Mouse (Mus musculus) forebrain, embryonic 13.5 days (tissue): Measurements from ENCODE around the gene Bpifb6. TPM values are rescaled to one million over a fixed set of nuclear protein-coding genes. Genes with fewer than 3 reads are reported as not detected.

Source experiments
- ATAC-seq: fragments of 200-750 bp; cut with Nextera tagmentation; 2 replicates; pipeline ENCODE4 v1.8.0; 2017
- H3K27ac ChIP-seq: fragments of 300-500 bp; sonication (generic); 2 replicates; pipeline ENCODE4 v1.5.1; 2015; ENCODE audit warnings: inconsistent platforms, mild to moderate bottlenecking, moderate library complexity
- H3K27me3 ChIP-seq: fragments of 300-500 bp; sonication (generic); 2 replicates; pipeline ENCODE4 v1.6.1; 2015; ENCODE audit warnings: mild to moderate bottlenecking, inconsistent platforms
- H3K36me3 ChIP-seq: fragments of 300-500 bp; sonication (generic); 2 replicates; pipeline ENCODE4 v1.6.1; 2015; ENCODE audit warnings: mild to moderate bottlenecking, inconsistent platforms; ENCODE audit not compliant: poor library complexity, severe bottlenecking
- H3K4me1 ChIP-seq: fragments of 300-500 bp; sonication (generic); 2 replicates; pipeline ENCODE4 v1.6.1; 2015; ENCODE audit warnings: inconsistent platforms
- H3K4me2 ChIP-seq: fragments of 300-500 bp; sonication (generic); 2 replicates; pipeline ENCODE4 v1.6.1; 2015; ENCODE audit warnings: inconsistent platforms, mild to moderate bottlenecking, moderate library complexity
- H3K4me3 ChIP-seq: fragments of 300-500 bp; sonication (generic); 2 replicates; pipeline ENCODE4 v1.5.1; 2015; ENCODE audit warnings: mild to moderate bottlenecking, inconsistent platforms
- H3K9ac ChIP-seq: fragments of 300-500 bp; sonication (generic); 2 replicates; pipeline ENCODE4 v1.6.1; 2015; ENCODE audit warnings: mild to moderate bottlenecking, inconsistent platforms
- H3K9me3 ChIP-seq: fragments of 300-500 bp; sonication (generic); replicated peaks from 2 replicates; pipeline ENCODE4 v1.6.1; 2016; ENCODE audit warnings: inconsistent platforms
- WGBS: fragments of 180-500 bp; shearing (Covaris S2); methylation state at CpG from one replicate; pipeline ENCODE4 v1.1.7; 2015; 5-methylcytosine and 5-hydroxymethylcytosine counted together
- polyA plus RNA-seq: library from polyadenylated mRNA; unstranded; fragments of >200 nt; fragmentation: Nextera tagmentation; extraction: Ambion mirVana; gene quantifications from 2 replicates; pipeline ENCODE4 v1.2.1, GENCODE M21; 2015

Bpifb6 gene
- polyA plus RNA-seq, 1 experiment from 2014 or later: not detected

- H3K4me1 ChIP-seq: peaks cover 6% of the 10 kb centered on the region; the same call in 1 of the 2 replicates
- no peak within 1 kb of the TSS for H3K27ac ChIP-seq
- no peaks in the 10 kb centered on the region for H3K9me3 ChIP-seq
- 53% methylated on average over 8 of the region's 8 CpGs for WGBS
- no peaks in the 10 kb centered on the region for H3K27me3 ChIP-seq
- H3K36me3 ChIP-seq: no peaks in the 10 kb centered on the region
- H3K4me2 ChIP-seq: no peak within 1 kb of the TSS
- ATAC-seq: no peak
- no peak within 1 kb of the TSS for H3K4me3 ChIP-seq
- no peak within 1 kb of the TSS for H3K9ac ChIP-seq
Measured at GRCm38 (mm10) chr2:153917930-153918329, 17.7 kb downstream of the Bpifb6 start, which contains the start of gene Bpifb3. Gene Bpifb3 (plus strand): TSS chr2:153918230.

- WGBS: 87% methylated on average over 6 of the region's 6 CpGs
- H3K27ac ChIP-seq: no peak overlapping the region
- H3K4me3 ChIP-seq: no peak overlapping the region
- H3K9me3 ChIP-seq: no peaks in the 10 kb centered on the region
- no peaks in the 10 kb centered on the region for H3K4me1 ChIP-seq
- ATAC-seq: no peak
- no peak overlapping the region for H3K9ac ChIP-seq
- H3K4me2 ChIP-seq: no peak overlapping the region
- H3K36me3 ChIP-seq: no peaks in the 10 kb centered on the region
- H3K27me3 ChIP-seq: no peaks in the 10 kb centered on the region
Measured at GRCm38 (mm10) chr2:153921246-153921645, 21.1 kb downstream of the Bpifb6 start.

GRCm38 (mm10) chr2:153929871-153930413 lies 29.8 kb downstream of the Bpifb6 start:
- no peak overlapping the region for H3K27ac ChIP-seq
- no peaks in the 10 kb centered on the region for H3K36me3 ChIP-seq
- H3K4me2 ChIP-seq: no peak overlapping the region
- 42% methylated on average over 3 of the region's 3 CpGs for WGBS
- no peaks in the 10 kb centered on the region for H3K27me3 ChIP-seq
- H3K9ac ChIP-seq: no peak overlapping the region
- H3K4me3 ChIP-seq: no peak overlapping the region
- H3K9me3 ChIP-seq: no peaks in the 10 kb centered on the region
- H3K4me1 ChIP-seq: peaks cover 7% of the 10 kb centered on the region
- ATAC-seq: no peak

- Histone ChIP-seq H3K27ac (peak overlapping the region; percentile 35; the same call in 1 of the 2 replicates), H3K36me3 (no peaks in the 10 kb centered on the region), H3K4me3 (no peak overlapping the region), H3K9ac (no peak overlapping the region), H3K4me1 (peaks cover 7% of the 10 kb centered on the region), H3K27me3 (no peaks in the 10 kb centered on the region), H3K9me3 (no peaks in the 10 kb centered on the region), H3K4me2 (no peak overlapping the region)
- 48% methylated on average over 6 of the region's 6 CpGs for WGBS
- ATAC-seq: peak; percentile 55; the same call in 1 of the 2 replicates
Measured at GRCm38 (mm10) chr2:153931125-153931524, 30.9 kb downstream of the Bpifb6 start.

GRCm38 (mm10) chr2:153933311-153933710 lies 33.1 kb downstream of the Bpifb6 start:
- ATAC-seq: no peak
- Histone ChIP-seq H3K4me2 (no peak overlapping the region), H3K27ac (no peak overlapping the region), H3K9ac (no peak overlapping the region), H3K4me1 (peaks cover 7% of the 10 kb centered on the region), H3K27me3 (no peaks in the 10 kb centered on the region), H3K9me3 (no peaks in the 10 kb centered on the region), H3K4me3 (no peak overlapping the region), H3K36me3 (no peaks in the 10 kb centered on the region)
- WGBS: 78% methylated on average over 6 of the region's 6 CpGs

- WGBS: 88% methylated on average over 6 of the region's 6 CpGs
- Histone ChIP-seq H3K27ac (no peak overlapping the region), H3K36me3 (no peaks in the 10 kb centered on the region), H3K4me3 (no peak overlapping the region), H3K4me1 (peaks cover 7% of the 10 kb centered on the region), H3K4me2 (no peak overlapping the region), H3K9me3 (no peaks in the 10 kb centered on the region), H3K27me3 (no peaks in the 10 kb centered on the region), H3K9ac (no peak overlapping the region)
- ATAC-seq: no peak
Measured at GRCm38 (mm10) chr2:153935348-153935747, 35.2 kb downstream of the Bpifb6 start.

- 88% methylated on average over 5 of the region's 5 CpGs for WGBS
- H3K4me3 ChIP-seq: no peak within 1 kb of the TSS
- no peak within 1 kb of the TSS for H3K4me2 ChIP-seq
- no peaks in the 10 kb centered on the region for H3K36me3 ChIP-seq
- H3K9me3 ChIP-seq: no peaks in the 10 kb centered on the region
- no peak for ATAC-seq
- H3K27ac ChIP-seq: no peak within 1 kb of the TSS
- H3K4me1 ChIP-seq: no peaks in the 10 kb centered on the region
- H3K27me3 ChIP-seq: no peaks in the 10 kb centered on the region
- H3K9ac ChIP-seq: no peak within 1 kb of the TSS
Measured at GRCm38 (mm10) chr2:153937843-153938242, 37.7 kb downstream of the Bpifb6 start, which contains the start of gene Bpifb4. Gene Bpifb4 (plus strand): TSS chr2:153938212.

- no peak overlapping the region for H3K4me2 ChIP-seq
- no peaks in the 10 kb centered on the region for H3K9me3 ChIP-seq
- H3K36me3 ChIP-seq: no peaks in the 10 kb centered on the region
- WGBS: 45% methylated on average over 3 of the region's 3 CpGs
- H3K4me3 ChIP-seq: no peak overlapping the region
- no peaks in the 10 kb centered on the region for H3K4me1 ChIP-seq
- H3K27me3 ChIP-seq: no peaks in the 10 kb centered on the region
- no peak overlapping the region for H3K27ac ChIP-seq
- no peak for ATAC-seq
- no peak overlapping the region for H3K9ac ChIP-seq
Measured at GRCm38 (mm10) chr2:153943537-153943936, 43.3 kb downstream of the Bpifb6 start.

- Histone ChIP-seq H3K4me2 (no peak overlapping the region), H3K27ac (no peak overlapping the region), H3K9me3 (no peaks in the 10 kb centered on the region), H3K36me3 (no peaks in the 10 kb centered on the region), H3K4me1 (no peaks in the 10 kb centered on the region), H3K4me3 (no peak overlapping the region), H3K27me3 (no peaks in the 10 kb centered on the region), H3K9ac (no peak overlapping the region)
- ATAC-seq: no peak
- WGBS: 91% methylated on average over 8 of the region's 8 CpGs
Measured at GRCm38 (mm10) chr2:153944567-153944966, 44.4 kb downstream of the Bpifb6 start.

GRCm38 (mm10) chr2:153952897-153953296 lies 52.7 kb downstream of the Bpifb6 start:
- no peaks in the 10 kb centered on the region for H3K27me3 ChIP-seq
- no peaks in the 10 kb centered on the region for H3K4me1 ChIP-seq
- H3K9ac ChIP-seq: no peak overlapping the region
- no peaks in the 10 kb centered on the region for H3K9me3 ChIP-seq
- no peaks in the 10 kb centered on the region for H3K36me3 ChIP-seq
- H3K27ac ChIP-seq: no peak overlapping the region
- no peak for ATAC-seq
- H3K4me3 ChIP-seq: no peak overlapping the region
- H3K4me2 ChIP-seq: no peak overlapping the region
- 28% methylated on average over 6 of the region's 6 CpGs for WGBS

GRCm38 (mm10) chr2:153953836-153954235 lies 53.6 kb downstream of the Bpifb6 start:
- Histone ChIP-seq H3K4me2 (peak overlapping the region; percentile 36), H3K36me3 (no peaks in the 10 kb centered on the region), H3K9me3 (no peaks in the 10 kb centered on the region), H3K4me1 (no peaks in the 10 kb centered on the region), H3K9ac (no peak overlapping the region), H3K4me3 (no peak overlapping the region), H3K27ac (no peak overlapping the region), H3K27me3 (no peaks in the 10 kb centered on the region)
- 6% methylated on average over 6 of the region's 6 CpGs for WGBS
- no peak for ATAC-seq
